Mouse (Mus musculus) adrenal gland, postnatal 4 days (tissue): ENCODE data around the gene Stard9. TPM values are rescaled to one million over a fixed set of nuclear protein-coding genes. Genes with fewer than 3 reads are reported as not detected.

Experiments
- DNase-seq, 2 experiments: peaks; one replicate each; pipeline ENCODE4 v3.0.0; 2021 to 2022; ENCODE audit warnings: low spot score in 2 of 2, mixed read lengths in 2 of 2
- long read RNA-seq, 2 experiments: library from polyadenylated mRNA; stranded (forward); transcript quantifications; one replicate each; pipeline ENCODE4 v2.0.0; 2021
- total RNA-seq, 2 experiments: library from RNA; stranded (reverse); gene quantifications; 2 replicates each; pipeline ENCODE4 v1.2.3; 2021

Gene Stard9
- 10 to 100 TPM; 23.7 to 26.2 TPM for total RNA-seq
- long read RNA-seq, experiment 1, partial matches to known transcripts = 3 of 10 reads
- long read RNA-seq, experiment 1, other reads (novel, unspliced or antisense) = 7 of 10 reads
- long read RNA-seq, experiment 2, partial matches to known transcripts = 3 of 8 reads
- long read RNA-seq, experiment 2, other reads (novel, unspliced or antisense) = 5 of 8 reads

DNA sequence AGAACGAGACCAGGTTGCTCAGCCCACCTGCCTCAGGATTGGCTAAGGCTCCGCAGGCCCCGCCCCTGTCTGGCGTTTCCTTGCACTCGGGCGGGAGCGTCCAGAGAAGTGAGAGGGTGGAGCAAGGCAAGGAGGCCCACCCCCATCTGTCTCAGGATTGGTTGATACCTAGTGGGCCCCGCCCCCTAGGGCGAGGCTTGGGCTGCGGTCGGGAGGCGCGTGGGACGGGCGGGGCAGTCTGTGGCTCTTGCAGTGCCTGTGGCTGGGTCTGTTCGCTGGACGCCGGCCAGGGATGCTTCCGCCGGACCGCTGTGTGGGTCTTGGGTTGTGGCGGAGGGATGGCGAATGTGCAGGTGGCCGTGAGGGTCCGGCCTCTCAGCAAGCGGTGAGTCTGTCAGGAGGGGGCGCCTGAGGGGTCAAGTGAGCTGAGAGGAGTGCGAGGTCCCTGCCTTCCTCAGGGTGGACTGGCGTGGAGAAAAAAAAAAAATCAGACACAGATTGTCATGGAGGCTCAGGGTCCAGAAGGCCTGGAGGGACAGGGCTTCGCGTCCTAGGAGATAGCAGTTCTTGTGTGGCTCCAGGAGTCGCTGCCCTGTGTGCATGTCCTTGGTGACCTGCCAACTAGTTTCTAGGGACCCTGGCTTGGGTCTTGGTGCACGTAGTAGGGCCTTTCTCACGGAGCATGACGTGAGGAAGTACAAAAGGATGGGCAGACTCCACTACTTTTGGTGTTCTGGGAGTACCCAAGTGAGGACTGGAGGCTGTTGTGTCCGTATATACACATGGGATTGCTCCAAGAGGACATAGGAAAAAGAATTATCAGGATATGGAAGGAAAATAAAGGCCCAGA, at the start of gene Stard9:
Gene Stard9 (plus strand): TSS at position 236 of the 850 bp plus-strand sequence.
- DNase-seq = peak; percentile 89 to 98

DNA sequence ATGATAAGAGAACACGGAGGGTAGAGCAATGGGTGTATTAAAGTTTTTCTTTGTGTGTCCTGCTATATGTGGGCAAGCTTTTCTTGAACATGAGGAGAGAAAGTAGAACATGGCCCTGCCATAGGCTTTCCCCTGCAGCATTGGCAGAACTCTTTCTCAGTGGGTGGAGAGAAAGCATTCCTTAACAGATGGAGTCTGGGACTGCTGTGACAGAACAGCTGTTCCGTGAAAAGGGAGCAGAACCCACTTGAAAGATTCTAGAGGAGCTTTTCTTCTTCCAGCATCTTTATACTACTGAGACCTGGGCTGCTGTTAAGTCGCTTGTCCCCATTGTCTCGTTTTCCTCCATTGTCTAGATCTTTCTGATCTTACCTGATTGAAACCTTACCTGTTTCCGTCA, 39.2 kb upstream of the Stard9 start:
- no peak for DNase-seq

DNA sequence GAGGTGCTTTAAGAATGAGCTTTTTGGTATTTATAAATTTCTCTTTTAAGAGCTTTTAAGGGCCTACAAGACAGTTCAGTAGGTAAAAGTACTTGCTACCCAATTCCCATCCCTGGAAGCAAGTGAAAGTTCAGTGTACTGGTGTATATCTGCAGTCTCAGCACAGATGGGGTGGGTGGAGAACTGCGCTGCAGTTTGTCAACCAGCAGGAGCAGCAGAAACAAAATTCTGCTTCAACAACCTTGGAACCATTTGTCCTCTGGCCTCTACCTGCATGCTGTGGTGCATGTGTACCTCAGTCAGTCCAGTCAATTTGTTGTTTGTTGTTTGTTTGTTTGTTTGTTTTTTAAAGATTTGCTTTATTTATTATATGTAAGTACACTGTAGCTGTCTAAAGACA, 36.7 kb upstream of the Stard9 start:
- DNase-seq = no peak

DNA sequence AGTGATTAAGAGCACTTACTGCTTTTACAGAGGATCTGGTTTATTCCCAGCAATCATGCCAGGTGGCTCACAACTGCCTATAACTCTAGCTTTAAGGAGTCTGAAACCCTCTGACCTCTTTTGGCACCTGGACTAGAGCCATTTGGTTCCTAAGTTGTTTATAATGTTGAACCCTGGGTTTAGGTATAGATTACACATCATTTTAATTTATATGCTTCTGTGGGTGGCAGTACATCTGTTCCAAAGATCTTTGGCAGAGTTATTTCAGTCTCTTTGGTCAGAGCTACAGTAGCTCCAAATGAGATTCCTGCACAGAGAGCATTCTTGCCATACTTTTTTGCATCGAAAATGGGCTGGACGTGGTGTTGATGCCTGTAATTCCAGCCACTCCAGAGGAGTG, 31.2 kb upstream of the Stard9 start:
- DNase-seq = no peak

DNA sequence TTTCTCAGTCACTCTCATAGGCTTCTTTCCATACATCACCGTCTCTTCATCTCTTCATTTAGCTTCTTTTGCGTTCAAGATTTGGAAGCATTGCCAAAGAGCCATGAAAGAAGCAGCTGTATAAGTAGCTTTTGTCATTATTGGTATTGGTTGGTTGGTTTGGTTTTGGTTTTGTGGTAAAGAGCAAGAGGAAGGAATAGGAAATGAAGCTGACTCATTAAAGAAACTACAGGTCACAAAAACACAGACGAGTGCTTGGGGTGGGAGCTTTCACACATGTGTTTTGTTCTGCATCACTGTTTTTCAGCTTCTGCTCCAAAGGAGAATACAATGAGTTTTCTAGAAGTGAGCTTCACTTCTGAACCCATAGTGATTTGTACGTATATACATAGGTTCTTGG, 29.4 kb upstream of the Stard9 start:
- DNase-seq = no peak

DNA sequence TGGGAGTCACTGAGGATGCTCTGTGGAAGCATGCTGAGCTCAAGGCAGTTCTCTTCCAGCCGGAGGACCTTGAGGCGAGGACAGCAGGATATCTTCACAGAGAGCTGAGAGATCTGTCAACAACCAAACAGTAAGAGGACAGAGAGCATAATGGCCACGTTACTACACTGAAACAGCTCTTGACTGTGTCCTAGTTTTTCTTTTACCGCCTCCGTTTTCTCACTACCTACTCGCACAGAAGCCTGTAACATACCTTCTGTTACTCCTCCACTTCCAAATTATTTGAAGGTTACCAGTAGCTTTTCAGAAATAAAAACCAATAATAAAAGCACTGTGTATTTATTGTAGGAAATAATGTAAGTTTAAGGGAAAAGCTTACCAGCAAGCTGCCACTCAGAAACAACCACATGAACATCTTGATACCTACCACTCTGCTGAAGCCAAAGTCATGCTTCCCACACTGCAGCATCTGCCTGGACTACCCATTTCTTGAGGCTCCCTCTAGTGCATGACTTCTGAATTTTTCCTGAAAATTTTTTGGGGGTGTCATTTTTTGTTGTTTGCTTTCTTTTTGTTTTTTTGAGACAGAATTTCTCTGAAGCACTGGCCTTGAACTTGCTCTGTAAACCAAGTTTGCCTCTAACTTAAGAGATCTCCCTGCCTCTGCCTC, 22.8 kb upstream of the Stard9 start:
- no peak for DNase-seq

DNA sequence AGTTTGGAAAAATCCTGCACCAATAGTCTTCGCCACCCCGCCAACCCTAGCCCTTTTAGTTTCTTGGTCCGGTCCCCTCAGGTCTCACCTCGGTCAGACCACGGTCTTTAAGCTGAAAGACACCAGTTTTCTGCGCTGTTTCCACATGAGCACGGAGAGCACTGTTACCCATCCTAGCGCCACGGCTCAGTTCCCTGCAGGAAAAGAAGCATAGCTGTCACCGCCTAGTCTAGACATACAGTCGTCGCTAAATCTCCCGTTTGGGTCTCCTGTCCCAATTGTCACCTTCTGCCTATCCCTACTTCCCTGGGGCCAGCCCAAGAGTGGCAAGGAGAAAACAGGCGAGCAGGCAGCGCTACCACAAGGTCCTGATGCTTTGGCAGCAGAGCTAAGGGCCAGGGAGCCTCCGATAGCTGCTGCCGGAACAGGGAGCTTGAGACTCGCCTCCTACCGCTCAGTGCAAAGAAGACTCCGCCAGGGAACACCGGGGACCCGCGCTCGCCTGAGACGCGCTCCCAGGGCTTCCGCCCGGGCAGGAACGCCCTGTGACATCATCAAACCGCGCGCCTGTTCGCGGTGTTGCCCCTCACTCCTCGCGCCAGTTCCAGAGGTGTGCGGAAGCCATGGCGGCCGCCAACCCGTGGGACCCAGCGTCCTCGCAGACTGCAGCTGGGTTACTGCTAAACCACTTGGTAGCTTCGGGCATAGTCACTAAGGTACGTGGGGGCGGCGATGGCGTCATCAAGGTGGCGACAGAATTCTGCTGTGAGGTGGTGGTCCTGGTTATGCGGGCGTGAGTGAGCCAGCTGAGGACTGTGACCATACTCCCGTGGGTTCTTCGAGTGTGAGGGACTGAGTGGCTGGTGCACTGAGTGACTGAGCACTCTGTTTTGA, 19.8 kb upstream of the Stard9 start, which contains the start of the genes Haus2 and Lrrc57:
Gene Haus2 (plus strand): TSS at position 554 of the 894 bp plus-strand sequence.
Gene Lrrc57 (minus strand): TSS at position 691 of the 894 bp plus-strand sequence.
- peak; percentile 75 to 85 for DNase-seq

DNA sequence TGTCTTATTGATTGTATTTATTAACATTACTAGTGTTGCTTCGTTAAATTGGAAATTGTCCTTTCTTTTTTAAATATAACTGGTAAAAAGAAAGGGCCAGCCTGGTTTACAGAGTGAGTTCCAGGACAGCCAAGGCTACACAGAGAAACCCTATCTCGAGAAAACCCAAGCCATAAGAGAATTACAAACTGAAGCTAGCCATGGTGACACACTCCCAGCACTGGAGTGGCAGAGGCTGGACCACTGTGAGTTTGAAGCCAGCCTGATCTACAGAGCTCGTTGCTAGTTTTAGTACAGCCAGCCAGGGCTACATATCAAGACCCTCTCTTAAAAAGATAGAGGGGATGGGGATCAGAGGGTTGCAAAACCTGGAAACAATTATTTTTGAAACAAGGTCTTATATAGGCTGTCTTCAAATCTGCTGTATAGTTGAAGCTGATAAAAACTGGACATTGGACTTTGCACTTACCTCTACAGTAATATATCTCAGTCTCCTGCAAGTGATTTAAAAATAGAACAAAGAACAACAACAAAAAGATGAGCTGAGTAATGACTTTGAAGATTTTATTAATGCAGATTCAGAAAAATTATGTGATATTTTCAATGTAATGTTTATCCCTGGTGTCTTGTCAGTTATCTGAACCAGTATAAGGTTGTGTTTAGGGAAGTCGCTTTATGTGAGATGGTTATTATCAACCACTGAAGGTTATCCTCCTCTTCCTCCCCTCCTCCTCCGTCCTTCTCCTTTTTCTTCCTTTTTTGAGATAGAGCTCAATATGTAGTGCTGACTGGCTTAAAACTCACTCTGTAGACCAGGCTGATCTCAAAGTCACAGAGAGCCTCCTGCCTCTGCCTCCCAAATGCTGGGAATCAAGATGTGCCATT, 12.4 kb upstream of the Stard9 start:
- no peak for DNase-seq

DNA sequence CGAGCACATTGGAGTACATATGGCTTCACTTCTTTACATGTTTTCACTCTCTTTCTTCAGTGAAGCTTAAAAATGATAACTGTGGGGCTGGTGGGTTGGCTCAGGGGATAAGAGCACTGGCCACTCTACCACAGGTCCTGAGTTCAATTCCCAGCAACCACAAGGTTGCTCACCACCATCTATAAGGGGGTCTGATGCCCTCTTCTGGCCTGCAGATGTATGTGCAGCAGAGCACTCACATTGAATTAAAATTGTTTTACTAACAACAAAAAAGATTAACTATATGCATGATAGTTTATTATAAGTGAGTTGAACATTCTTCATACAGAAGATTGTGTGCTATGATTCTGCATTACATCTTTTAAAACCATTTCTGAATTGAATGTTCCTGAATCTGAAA, 9.4 kb upstream of the Stard9 start:
- no peak for DNase-seq

DNA sequence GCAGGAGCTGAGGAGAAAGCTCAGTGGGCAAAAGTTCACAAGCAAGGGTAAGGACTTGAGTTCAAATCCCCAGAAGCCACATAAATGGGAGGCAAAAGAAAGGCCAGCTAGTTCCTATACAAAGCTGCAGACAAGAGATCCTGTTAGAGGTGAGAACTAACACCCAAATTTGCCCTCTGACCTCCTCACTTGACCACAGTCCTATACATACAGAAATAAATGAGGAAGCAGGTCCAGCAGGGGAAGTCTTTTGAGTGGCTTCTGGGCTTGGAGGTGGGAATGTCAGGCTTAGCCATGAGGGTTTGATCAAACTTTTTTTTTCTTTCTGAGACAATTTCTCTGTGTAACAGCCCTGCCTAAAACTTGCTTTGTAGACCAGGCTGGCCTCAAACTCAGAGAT, 6.0 kb upstream of the Stard9 start:
- no peak for DNase-seq

DNA sequence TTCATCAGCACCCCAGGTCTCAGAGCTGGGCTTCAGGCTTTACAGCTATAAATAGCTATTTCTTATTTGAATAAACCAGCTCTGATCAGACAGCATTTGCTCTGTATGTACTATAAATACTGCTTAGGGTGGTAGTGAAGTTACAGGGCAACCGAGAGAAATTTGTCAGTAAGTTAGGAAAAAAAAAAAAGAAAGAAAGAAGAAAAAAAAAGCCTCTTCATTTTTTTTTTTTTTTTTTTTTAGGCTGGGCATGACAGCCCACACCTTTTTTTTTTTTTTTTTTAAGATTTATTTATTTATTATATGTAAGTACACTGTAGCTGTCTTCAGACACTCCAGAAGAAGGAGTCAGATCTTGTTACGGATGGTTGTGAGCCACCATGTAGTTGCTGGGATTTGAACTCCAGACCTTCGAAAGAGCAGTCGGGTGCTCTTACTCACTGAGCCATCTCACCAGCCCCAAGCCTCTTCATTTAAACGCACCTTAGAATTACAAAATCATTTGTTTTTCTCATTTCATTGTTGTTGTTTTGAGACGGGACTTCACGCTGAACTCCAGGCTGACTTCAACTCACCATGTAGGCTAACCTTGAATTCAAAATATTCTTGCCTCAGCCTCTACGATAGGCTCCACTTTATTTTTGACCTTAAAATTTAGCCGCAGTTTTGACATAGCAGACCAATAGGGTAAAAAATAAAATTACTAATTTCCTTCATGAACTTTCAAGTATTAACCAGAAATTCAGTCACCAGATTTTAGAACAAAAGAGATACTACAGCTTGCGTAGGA, 650 bp upstream of the Stard9 start:
- no peak for DNase-seq

DNA sequence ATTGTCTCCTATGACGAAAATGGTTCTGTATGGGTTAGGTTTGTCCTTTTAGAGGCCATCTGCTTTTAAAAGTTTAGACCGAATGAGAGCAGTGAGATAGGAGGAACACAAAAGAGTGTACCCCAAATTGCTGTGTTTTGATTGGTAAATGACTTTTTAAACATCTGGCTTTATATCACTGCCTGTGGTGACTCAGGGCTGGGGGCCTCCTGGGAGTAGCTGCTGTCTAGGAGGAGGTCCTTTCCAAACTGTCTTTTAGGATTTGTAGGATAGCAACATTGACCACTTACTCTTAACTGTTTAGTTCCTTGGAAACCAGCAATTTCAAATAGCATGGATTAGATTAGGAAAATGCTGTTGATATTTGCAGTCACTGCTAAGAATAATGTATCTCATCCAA, 1.3 kb downstream of the Stard9 start:
- DNase-seq = no peak

DNA sequence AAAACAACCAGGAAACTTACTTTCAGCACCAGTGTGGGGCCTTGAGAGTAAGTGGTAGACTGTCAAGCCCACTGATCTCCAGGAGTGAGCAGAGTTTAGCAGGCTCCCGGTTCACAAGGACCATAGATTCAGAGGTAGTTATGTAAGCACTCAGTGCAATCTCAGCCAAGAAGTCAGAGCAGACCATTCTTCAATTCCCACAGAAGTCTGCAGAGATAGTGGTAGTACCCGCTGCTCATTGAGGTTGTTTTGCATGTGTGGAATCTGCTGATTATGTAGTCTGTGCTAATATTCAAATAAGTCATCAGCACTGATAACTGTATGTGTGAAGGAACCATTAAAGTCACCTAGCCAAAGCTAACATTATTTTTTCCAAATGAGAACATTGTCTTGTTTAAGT, 1.7 kb downstream of the Stard9 start:
- no peak for DNase-seq

DNA sequence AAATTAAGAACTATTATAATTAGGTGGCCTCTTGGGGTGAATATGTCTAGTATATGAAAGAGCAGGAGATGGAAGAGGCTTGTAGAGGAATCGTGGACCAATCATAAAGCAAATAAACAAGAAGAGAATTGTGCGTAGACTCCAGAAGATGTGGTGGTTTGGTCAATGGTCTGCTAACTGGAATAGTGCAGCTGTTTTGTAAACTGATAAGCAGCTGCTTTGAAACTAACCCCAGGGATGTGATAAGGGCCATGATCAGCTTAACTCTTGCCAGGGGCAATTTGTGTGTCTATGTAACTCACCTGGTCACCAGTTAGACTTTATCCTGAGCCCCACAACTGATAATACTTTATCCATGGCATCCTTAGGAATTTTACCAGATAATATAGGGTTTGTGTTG, 2.6 kb downstream of the Stard9 start:
- DNase-seq = no peak

DNA sequence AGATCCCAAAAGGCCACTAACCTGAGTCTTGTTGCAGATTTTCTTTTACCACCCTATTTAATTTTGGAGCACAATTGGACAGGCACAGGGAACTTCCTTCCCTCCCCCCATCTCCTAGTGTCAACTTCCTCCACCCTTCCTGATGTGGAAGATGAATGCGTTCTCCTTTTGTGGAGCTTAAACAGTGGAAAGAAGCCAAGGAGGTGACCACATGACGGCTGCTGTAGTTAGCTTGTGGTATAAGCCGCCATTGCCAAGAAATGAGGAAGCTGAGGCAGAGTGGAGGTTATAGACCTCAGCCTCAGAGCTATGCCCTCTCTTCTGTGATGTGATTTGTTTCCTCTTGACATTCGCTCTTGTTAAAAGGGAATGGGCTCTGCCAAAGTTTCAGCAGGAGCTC, 3.0 kb downstream of the Stard9 start:
- DNase-seq = no peak

DNA sequence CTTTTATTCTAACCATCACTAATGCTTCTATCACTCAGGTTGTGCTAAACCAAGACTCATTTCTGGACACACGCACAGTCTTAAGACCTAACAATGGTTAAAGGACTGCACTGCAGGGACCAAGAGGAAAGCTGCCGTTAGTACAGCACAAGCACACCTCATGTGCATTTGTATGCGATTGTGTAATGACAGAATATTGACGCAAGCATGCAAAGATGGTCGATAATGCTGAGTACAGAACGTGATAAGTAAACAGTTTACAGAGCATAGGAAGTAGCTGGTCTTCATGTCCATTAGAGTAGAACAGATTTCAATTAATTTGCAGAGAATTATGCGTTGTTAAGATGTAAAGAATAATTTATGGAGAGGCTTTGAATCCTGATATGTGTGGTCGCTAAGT, 11.9 kb downstream of the Stard9 start:
- DNase-seq = no peak

DNA sequence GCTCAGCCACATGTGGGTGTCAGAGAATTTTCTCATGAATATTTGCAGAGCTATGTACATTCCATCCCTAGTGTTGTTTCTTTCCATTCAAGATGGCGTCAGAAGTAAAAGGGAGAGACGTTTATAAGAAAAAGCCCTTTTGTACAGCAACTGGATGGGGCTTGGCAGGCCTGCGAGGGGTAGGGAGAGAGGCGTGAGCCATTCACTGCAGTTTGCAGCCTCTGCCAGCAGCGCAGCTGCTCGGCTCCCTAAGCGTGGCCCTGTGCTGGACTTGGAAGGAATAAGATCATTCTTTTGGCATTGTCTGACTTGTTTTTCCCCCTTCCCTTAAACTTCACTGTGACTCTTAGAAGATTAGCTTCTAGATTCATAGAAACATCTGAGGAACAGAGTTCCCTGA, 14.9 kb downstream of the Stard9 start:
- DNase-seq = no peak

DNA sequence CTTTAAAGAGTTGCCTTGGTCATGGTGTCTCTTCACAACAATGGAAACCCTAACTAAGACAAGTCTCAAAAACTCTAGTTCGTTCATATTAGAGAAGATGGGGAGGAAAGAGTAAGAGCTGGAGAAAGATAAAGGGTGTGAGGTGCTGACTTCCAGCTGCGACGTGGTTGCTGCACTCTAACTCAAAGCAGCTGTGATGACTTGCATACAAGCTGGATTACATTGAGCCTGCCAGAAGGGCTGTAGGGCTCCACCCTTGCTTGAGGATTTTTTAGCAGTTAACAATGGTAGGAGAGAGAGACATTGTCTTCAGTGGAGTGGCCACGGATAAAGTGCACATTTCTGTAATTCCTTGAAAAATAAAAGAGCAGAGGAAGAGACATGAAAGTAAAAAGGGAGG, 17.9 kb downstream of the Stard9 start:
- DNase-seq = no peak

DNA sequence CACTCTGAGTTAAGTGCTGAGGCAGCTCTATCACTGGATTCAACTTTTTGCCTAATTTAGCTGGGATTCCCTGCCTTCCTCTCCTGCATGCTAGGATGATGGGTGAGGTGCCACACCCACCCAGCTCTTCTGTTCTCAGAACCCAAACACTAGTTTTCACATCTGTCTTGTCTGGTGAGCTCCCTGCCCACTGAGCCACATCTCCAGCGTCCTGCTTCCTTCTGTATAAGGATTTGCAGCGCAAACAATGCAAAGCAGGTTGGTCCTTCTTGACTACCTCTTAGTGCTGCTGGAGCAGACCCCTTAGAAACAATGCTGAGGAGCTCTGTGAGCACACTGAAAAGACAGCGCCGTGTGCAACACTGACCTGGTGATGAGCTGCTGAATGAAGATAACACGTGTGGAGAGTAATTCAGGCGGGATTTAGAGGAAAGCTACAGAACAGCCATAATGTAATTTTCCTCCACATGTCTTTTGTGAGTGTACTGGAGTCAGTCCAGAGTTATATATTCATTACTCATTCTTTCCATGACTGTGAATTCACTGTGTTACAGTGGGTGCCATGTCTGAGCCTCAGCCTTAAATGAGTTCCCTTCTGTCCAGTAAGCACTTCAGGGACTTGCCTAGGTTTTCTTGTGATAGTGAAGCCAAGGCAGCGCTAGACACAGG, 23.5 kb downstream of the Stard9 start:
- DNase-seq = no peak
